Mouse (Mus musculus) embryonic facial prominence, embryonic 11.5 days (tissue): ENCODE results near the gene Gabbr2. TPM values are rescaled to one million over a fixed set of nuclear protein-coding genes. Genes with fewer than 3 reads are reported as not detected.

Experiments
- ATAC-seq: fragments of 200-750 bp; cut with Nextera tagmentation; replicated peaks from 2 replicates; pipeline ENCODE4 v1.8.0; 2017; ENCODE audit warnings: low read depth; ENCODE audit not compliant: insufficient number of reproducible peaks, low FRiP score, low TSS enrichment
- DNase-seq: peaks from one replicate; pipeline ENCODE4 v3.0.0-alpha.2; 2015; ENCODE audit warnings: low spot score
- H3K27ac ChIP-seq: fragments of 300-500 bp; sonication (generic); replicated peaks from 2 replicates; pipeline ENCODE4 v1.5.1; 2014; ENCODE audit warnings: mild to moderate bottlenecking, low read depth, low read length, control low read depth
- H3K27me3 ChIP-seq: fragments of 300-500 bp; sonication (generic); 2 replicates; pipeline ENCODE4 v1.6.1; 2014; ENCODE audit warnings: mild to moderate bottlenecking, low read length, moderate library complexity, mixed read lengths; ENCODE audit not compliant: control insufficient read depth, insufficient read depth
- H3K36me3 ChIP-seq: fragments of 300-500 bp; sonication (generic); replicated peaks from 2 replicates; pipeline ENCODE4 v1.6.1; 2014; ENCODE audit warnings: low read depth, mild to moderate bottlenecking, low read length, moderate library complexity, mixed read lengths; ENCODE audit not compliant: control insufficient read depth, insufficient read depth
- H3K4me1 ChIP-seq: fragments of 300-500 bp; sonication (generic); 2 replicates; pipeline ENCODE4 v1.6.1; 2014; ENCODE audit warnings: low read length, mixed read lengths; ENCODE audit not compliant: control insufficient read depth, insufficient read depth
- H3K4me2 ChIP-seq: fragments of 300-500 bp; sonication (generic); 2 replicates; pipeline ENCODE4 v1.6.1; 2014; ENCODE audit warnings: low read depth, mild to moderate bottlenecking, control low read depth, low read length, moderate library complexity
- H3K4me3 ChIP-seq: fragments of 300-500 bp; sonication (generic); 2 replicates; pipeline ENCODE4 v1.5.1; 2014; ENCODE audit warnings: low read depth, low read length, control low read depth
- H3K9ac ChIP-seq: fragments of 300-500 bp; sonication (generic); replicated peaks from 2 replicates; pipeline ENCODE4 v1.6.1; 2014; ENCODE audit warnings: mild to moderate bottlenecking, control low read depth, low read length
- H3K9me3 ChIP-seq: fragments of 300-500 bp; sonication (generic); replicated peaks from 2 replicates; pipeline ENCODE4 v1.6.1; 2016; ENCODE audit warnings: mild to moderate bottlenecking, low read length, inconsistent platforms, mixed read lengths; ENCODE audit not compliant: control insufficient read depth
- WGBS: fragments of 180-500 bp; shearing (Covaris S2); extraction: QIAGEN DNeasy Blood & Tissue Kit; methylation state at CpG from one replicate; pipeline ENCODE4 v1.1.7; 2014; 5-methylcytosine and 5-hydroxymethylcytosine counted together
- polyA plus RNA-seq: library from polyadenylated mRNA; unstranded; fragments of >200 nt; fragmentation: Nextera tagmentation; extraction: Ambion mirVana; gene quantifications from 2 replicates; pipeline ENCODE4 v1.2.1, GENCODE M21; 2014

Gabbr2 gene
- polyA plus RNA-seq, 1 experiment from 2014 or later: 0.25 TPM

DNA sequence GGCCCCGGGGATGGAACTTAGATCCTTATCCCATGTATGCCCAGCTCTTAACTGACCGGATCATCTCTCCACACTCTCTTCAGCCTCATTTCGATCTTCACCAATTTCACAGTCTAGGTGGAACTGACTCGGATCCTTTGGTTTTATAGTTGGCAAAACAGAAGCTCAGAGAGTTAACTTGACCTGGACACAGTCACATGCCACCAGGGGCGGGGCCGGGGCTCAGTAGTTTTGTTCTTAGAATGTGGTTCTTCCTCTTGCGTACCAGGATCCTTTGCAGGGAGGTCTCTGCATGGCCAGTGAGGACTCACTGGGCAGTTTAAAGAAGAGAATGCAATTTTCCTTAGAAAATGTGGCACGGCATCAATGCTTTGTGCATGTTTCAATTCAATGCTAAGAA lies 135.5 kb downstream of the Gabbr2 start:
- Histone ChIP-seq H3K27ac (no peak overlapping the region), H3K4me1 (no peaks in the 10 kb centered on the region), H3K9me3 (no peaks in the 10 kb centered on the region), H3K36me3 (no peaks in the 10 kb centered on the region), H3K9ac (no peak overlapping the region), H3K4me3 (no peak overlapping the region), H3K4me2 (no peak overlapping the region), H3K27me3 (no peaks in the 10 kb centered on the region)
- DNase-seq (no peak), ATAC-seq (no peak)
- WGBS: 91% methylated on average over 8 of the region's 8 CpGs

- 68% methylated on average over 23 of the region's 23 CpGs for whole genome bisulfite sequencing
- no peak overlapping the region for H3K4me2 ChIP-seq
- no peaks in the 10 kb centered on the region for H3K9me3 ChIP-seq
- H3K27ac ChIP-seq: no peak overlapping the region
- ATAC-seq: no peak
- H3K4me1 ChIP-seq: no peaks in the 10 kb centered on the region
- DNase-seq: no peak
- H3K9ac ChIP-seq: peak overlapping the region; percentile 13; the same call in 1 of the 2 replicates
- no peaks in the 10 kb centered on the region for H3K27me3 ChIP-seq
- H3K36me3 ChIP-seq: no peaks in the 10 kb centered on the region
- no peak overlapping the region for H3K4me3 ChIP-seq
Observed at GRCm38 (mm10) chr4:46854686-46855385, 136.8 kb downstream of the Gabbr2 start.

DNA sequence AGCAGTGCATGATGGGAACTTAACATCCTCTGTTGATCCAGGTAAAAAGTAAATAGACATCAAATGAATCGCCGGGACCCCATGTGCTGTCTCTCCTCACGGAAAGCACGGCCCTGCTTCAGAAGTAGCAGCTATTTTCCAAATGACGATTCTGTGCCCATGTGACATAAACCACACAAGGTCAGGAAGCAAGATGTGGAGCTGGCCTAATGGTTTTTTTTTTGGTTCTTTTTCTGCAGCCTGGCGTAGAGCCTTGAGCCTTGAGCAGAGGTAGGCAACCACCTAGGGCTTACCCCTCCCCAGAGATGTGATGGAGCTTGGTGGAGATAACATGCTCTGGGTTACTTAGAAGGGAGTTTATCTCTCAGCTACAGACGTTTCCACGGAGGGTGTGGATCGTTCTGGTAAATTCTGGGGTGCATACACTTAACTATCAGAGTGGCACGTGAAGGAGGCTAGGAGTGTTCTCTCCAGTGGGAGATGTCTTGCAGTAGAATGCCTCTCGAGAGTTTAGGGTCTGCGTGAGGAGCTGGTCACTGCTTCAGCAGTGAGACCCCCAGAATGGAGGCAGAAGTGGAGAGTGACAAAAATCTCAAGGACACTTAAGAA lies 137.7 kb downstream of the Gabbr2 start:
- Histone ChIP-seq H3K9me3 (no peaks in the 10 kb centered on the region), H3K4me2 (no peak overlapping the region), H3K4me1 (no peaks in the 10 kb centered on the region), H3K27ac (no peak overlapping the region), H3K9ac (no peak overlapping the region), H3K36me3 (no peaks in the 10 kb centered on the region), H3K27me3 (no peaks in the 10 kb centered on the region), H3K4me3 (no peak overlapping the region)
- DNase-seq: no peak
- no peak for ATAC-seq
- 81% methylated on average over 12 of the region's 12 CpGs for WGBS

DNA sequence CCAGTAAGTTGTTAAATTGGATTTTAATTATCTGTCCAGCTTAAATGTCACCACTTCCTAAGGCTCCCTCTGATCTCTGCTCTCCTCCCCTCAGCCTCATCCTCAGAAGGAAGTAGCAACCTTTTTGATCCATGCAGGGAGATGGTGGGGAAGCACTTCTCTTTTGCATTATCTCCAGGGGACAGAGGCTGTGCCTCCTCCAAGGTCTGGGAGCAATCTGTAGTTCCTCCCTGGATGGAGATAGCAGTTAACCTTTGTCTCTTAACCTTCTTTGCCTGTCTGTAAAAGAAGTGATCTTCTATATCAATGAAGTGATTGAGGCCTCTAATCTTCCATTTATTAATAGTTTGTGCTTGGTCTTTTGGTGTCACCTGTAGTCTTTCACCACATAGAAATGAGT lies 143.9 kb downstream of the Gabbr2 start:
- no peaks in the 10 kb centered on the region for H3K4me1 ChIP-seq
- no peak for DNase-seq
- H3K27ac ChIP-seq: no peak overlapping the region
- H3K27me3 ChIP-seq: no peaks in the 10 kb centered on the region
- H3K9ac ChIP-seq: no peak overlapping the region
- H3K4me3 ChIP-seq: no peak overlapping the region
- H3K9me3 ChIP-seq: no peaks in the 10 kb centered on the region
- H3K36me3 ChIP-seq: no peaks in the 10 kb centered on the region
- H3K4me2 ChIP-seq: no peak overlapping the region
- no peak for ATAC-seq

DNA sequence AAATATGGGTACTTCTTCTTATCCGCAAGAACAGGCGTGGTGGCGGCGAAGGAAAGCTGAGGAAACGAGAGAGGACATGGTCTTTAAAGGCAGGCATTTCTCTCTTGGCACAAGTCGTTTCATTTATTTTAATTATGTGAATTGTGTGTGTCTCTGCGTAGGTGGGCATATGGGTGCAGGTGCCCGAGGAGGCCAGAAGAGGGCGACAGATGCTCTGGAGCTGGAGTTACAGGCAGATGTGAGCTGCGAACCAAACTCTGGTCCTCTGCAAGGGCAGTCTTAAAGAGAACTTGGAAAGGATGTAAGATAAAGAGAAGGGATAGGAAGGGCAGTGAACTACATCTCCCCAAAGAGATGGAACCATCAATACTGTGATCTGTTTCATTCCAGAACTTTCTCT lies 145.3 kb downstream of the Gabbr2 start:
- H3K27me3 ChIP-seq: no peaks in the 10 kb centered on the region
- H3K9ac ChIP-seq: no peak overlapping the region
- no peak for ATAC-seq
- H3K9me3 ChIP-seq: no peaks in the 10 kb centered on the region
- H3K36me3 ChIP-seq: no peaks in the 10 kb centered on the region
- H3K4me2 ChIP-seq: no peak overlapping the region
- no peak overlapping the region for H3K4me3 ChIP-seq
- DNase-seq: no peak
- 95% methylated on average over 10 of the region's 10 CpGs for WGBS
- no peaks in the 10 kb centered on the region for H3K4me1 ChIP-seq
- H3K27ac ChIP-seq: no peak overlapping the region

- Histone ChIP-seq H3K27me3 (no peaks in the 10 kb centered on the region), H3K4me1 (no peaks in the 10 kb centered on the region), H3K9ac (no peak overlapping the region), H3K27ac (no peak overlapping the region), H3K9me3 (no peaks in the 10 kb centered on the region), H3K4me2 (no peak overlapping the region), H3K4me3 (no peak overlapping the region), H3K36me3 (no peaks in the 10 kb centered on the region)
- ATAC-seq: no peak
- whole genome bisulfite sequencing: 64% methylated on average over 6 of the region's 6 CpGs
- DNase-seq: no peak
Observed at GRCm38 (mm10) chr4:46844982-46845643, 146.6 kb downstream of the Gabbr2 start.

DNA sequence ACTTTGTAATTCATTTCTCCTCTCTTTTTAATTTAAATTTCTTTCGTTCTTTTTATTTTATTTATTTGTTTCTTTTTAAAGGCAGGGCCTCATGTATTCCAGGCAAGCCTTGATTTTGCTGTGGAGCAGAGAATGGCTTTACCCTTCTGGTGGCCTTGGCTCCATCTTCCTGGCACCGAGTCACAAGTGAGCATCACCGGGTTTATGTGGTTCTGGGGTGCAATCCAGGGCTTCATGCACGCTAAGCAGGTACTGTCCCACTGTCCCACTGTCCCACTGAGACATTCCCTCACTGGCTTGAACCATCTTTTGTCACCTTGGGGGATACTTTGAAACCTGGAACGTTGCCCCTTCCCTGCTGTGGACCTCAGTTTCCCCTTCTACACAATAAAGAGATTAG lies 147.1 kb downstream of the Gabbr2 start:
- no peak overlapping the region for H3K4me3 ChIP-seq
- H3K27ac ChIP-seq: no peak overlapping the region
- H3K9ac ChIP-seq: no peak overlapping the region
- no peaks in the 10 kb centered on the region for H3K4me1 ChIP-seq
- WGBS: 80% methylated on average over 5 of the region's 5 CpGs
- no peaks in the 10 kb centered on the region for H3K9me3 ChIP-seq
- H3K36me3 ChIP-seq: no peaks in the 10 kb centered on the region
- no peaks in the 10 kb centered on the region for H3K27me3 ChIP-seq
- DNase-seq: no peak
- H3K4me2 ChIP-seq: no peak overlapping the region
- no peak for ATAC-seq

DNA sequence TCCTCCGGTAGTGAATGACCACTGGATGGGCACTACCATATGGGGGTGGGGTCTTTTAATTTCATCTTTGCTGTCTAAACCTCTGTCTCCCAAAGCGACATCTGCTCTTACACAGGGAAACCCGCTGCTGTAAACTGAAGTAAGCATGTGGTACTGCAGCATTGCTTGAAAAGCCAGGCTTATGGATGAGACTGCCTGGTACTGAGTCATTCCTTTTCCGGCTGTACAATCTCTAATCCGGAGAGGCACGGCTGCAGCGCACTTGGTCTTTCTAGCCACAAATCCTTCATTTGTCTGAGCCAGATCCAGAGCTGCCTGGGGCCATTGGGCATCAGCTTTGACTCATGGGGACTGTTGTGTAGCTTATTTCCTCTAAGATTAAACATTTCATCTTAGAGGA lies 149.1 kb downstream of the Gabbr2 start:
- no peaks in the 10 kb centered on the region for H3K36me3 ChIP-seq

More for the DNA sequence above, 149.1 kb downstream of the Gabbr2 start:
- DNase-seq (no peak), ATAC-seq (no peak)
- no peaks in the 10 kb centered on the region for H3K4me1 ChIP-seq
- H3K27ac ChIP-seq: no peak overlapping the region
- H3K9me3 ChIP-seq: no peaks in the 10 kb centered on the region
- H3K9ac ChIP-seq: no peak overlapping the region
- no peaks in the 10 kb centered on the region for H3K27me3 ChIP-seq
- H3K4me3 ChIP-seq: no peak overlapping the region
- no peak overlapping the region for H3K4me2 ChIP-seq
- WGBS: 91% methylated on average over 7 of the region's 7 CpGs
